Mouse (Mus musculus) megakaryocyte, embryonic 14.5 days (primary cell): ENCODE data around the gene Igfbp1. TPM values are rescaled to one million over a fixed set of nuclear protein-coding genes. Genes with fewer than 3 reads are reported as not detected.
"Not testable (repeated sequence)": the region's sequence is repeated elsewhere in the genome, so short reads cannot be mapped to it uniquely, and the experiment has no call there.

ENCODE experiments used
- H3K27me3 ChIP-seq: replicated peaks from 2 replicates; pipeline ENCODE3; 2012; ENCODE audit warnings: inconsistent platforms
- H3K36me3 ChIP-seq: replicated peaks from 2 replicates; pipeline ENCODE3; 2012; ENCODE audit warnings: low read length, inconsistent platforms, mixed read lengths
- H3K4me1 ChIP-seq: 2 replicates; pipeline ENCODE4 v1.6.1; 2012; ENCODE audit warnings: inconsistent platforms
- H3K4me3 ChIP-seq: replicated peaks from 2 replicates; pipeline ENCODE3; 2012; ENCODE audit warnings: moderate library complexity, mild to moderate bottlenecking, inconsistent platforms
- H3K9me3 ChIP-seq: 2 replicates; pipeline ENCODE4 v1.6.1; 2012; ENCODE audit warnings: inconsistent platforms
- FLI1 ChIP-seq: IDR thresholded peaks from 2 replicates; pipeline ENCODE4 v1.6.1; 2012; ENCODE audit warnings: low read length, inconsistent platforms, mixed read lengths
- GATA1 ChIP-seq: IDR thresholded peaks from 3 replicates; pipeline ENCODE4 v1.6.1; 2012; ENCODE audit warnings: mixed read lengths, low read length, inconsistent platforms, borderline replicate concordance
- polyA plus RNA-seq: library from polyadenylated mRNA; stranded (reverse); fragments of >175 nt; gene quantifications from 2 replicates; pipeline ENCODE4 v1.2.3, GENCODE M21; 2012; ENCODE audit warnings: low replicate concordance; ENCODE audit not compliant: insufficient read depth

Igfbp1 gene
- polyA plus RNA-seq, 1 experiment: not detected

DNA sequence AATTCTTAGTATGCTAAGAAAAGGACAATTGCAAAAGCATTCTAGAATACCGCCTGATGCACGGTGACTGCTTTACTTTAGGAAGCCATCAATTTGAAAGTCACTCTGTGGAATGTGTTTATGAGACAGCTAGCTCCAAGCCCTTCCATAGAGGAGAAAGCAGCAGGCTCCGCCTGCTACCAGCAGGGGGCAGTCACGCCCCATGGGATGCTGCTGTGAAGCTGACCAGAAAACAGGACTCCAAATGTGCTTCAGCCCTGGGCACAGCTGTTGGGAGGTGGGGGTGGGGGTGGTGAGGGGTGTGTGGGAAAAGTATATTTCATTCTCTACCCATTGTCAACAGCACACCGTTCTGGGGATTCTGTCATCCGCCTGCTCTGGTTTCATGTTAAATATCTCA, 12.8 kb downstream of the Igfbp1 start:
- peaks cover 8% of the 10 kb centered on the region; the same call in 1 of the 2 replicates for H3K4me1 ChIP-seq
- TF ChIP-seq FLI1 (no peak), GATA1 (no peak)
- H3K9me3 ChIP-seq: no peaks in the 10 kb centered on the region
- no peaks in the 10 kb centered on the region for H3K36me3 ChIP-seq
- peaks cover 40% of the 10 kb centered on the region for H3K27me3 ChIP-seq
- H3K4me3 ChIP-seq: no peak overlapping the region

DNA sequence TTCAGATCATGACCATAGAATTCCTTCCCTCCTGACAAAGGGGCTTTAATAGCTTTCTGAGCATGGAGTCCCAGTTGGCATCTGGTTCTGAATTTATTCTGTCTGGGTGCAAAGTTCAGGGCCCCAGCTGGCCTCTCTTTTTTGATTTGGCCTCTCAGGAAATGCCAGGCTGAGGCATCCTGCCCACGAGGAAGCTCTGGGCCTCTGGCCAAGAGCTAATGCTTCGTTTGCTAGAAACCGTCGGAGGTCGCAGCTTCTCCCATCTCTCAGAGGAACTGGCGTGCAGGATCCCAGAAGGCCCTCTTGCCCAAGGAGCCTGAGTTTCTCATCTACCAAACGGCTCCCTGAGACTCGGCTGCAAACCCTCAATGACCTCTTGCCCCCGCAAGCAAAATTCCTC, 13.6 kb downstream of the Igfbp1 start:
- Histone ChIP-seq H3K27me3 (peaks cover 42% of the 10 kb centered on the region), H3K4me3 (no peak overlapping the region), H3K9me3 (no peaks in the 10 kb centered on the region), H3K4me1 (peaks cover 8% of the 10 kb centered on the region; the same call in 1 of the 2 replicates), H3K36me3 (no peaks in the 10 kb centered on the region)
- TF ChIP-seq GATA1 (no peak), FLI1 (no peak)

DNA sequence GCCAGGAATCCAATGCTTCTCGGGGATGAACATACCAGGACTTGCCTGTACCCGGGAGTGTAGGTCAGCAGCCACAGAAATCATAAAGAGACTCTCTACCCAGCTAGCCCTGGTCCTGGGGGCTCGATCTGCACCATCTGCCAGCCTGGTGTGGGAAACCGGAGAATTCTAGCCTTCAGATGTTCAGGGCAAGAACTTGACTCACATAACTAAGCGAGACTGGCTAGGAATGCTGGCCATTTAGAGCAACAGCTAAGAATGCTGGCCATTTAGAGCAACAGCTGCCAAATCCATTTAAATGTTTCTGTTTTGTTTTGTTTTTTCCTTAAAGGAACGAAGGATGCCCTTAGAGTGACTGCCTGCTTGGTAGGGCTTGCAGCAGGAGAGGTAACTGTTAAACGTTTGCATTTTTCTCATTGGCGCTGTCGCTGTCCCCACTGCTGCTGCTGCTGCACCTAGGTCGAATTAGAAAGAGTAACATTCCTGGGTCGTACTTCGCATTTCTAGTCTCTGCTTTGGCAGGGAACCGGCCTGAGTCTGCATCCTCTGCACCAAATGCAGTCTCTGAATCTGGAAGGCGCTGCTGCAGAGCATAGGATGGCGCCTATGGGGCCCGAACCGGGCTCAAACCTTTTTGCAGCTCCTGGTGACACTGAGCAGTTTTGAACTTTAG, 14.7 kb downstream of the Igfbp1 start:
- Histone ChIP-seq H3K4me3 (no peak overlapping the region), H3K4me1 (peaks cover 8% of the 10 kb centered on the region; the same call in 1 of the 2 replicates), H3K9me3 (no peaks in the 10 kb centered on the region), H3K36me3 (no peaks in the 10 kb centered on the region), H3K27me3 (peaks cover 43% of the 10 kb centered on the region)
- TF ChIP-seq GATA1 (no peak), FLI1 (no peak)

DNA sequence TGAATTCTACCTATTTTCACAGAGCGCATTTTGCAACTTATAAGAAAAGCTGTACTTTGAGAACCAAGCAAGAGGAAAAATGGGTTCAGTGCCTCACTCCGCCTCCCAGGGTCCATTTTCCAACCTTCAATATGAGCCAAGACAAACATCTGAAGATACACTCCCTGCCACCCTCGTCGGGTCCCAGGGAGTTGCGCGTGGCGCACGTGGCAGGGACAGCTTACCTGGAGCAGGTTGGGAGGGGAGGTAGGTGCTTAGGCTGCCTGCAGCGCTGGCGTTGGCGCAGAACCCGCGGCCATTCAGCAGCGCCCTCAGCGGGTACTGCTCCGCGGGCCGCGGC, 15.5 kb downstream of the Igfbp1 start:
- no peaks in the 10 kb centered on the region for H3K9me3 ChIP-seq
- H3K4me1 ChIP-seq: peaks cover 8% of the 10 kb centered on the region; the same call in 1 of the 2 replicates
- H3K36me3 ChIP-seq: no peaks in the 10 kb centered on the region
- peaks cover 43% of the 10 kb centered on the region for H3K27me3 ChIP-seq
- no peak overlapping the region for H3K4me3 ChIP-seq
- TF ChIP-seq GATA1 (no peak), FLI1 (no peak)

DNA sequence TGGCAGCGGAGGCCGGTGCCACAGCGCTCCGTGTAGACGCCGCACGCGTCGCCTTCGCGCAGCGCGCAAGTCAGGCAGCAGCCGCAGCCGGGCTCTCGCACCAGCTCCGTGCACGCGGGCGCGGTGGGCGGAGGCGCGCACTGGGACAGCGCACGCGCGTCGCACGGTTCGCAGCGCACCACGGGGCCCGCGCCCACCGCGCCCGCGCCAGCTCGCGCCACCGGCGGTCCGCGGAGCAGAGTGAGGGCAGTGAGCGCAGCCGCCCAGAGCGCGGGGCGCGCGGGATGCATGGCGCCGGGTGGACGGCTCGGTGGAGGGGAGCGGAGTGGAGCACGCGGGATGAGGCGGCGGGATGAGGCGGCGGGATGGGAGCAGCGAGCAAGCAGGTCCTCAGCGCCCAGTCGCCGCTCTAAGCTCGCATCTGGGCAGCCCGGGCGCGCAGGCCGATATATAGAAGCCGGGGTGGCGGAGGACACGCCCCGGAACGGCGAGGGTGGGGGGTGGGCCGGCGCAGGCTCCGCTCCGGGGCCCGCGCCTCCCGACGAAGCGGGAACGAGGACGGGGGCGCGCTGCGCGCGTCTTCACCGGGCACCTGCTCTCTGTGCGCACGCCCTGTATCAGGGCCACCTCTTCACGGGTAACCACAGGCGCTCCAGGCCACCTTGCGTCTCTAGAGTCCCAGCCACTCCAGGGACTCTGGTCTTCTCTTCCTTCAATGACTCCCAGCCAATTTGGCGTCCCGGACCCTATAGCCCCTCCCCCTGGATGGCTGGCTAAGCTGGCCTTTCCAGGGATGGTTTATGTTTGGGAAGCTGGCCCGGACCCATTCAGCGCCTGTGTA, 16.1 kb downstream of the Igfbp1 start, which contains the start of gene Igfbp3:
TSS of gene Igfbp3 (minus strand) at position 423 of the 841 bp plus-strand sequence.
- peaks cover 8% of the 10 kb centered on the region; the same call in 1 of the 2 replicates for H3K4me1 ChIP-seq
- TF ChIP-seq FLI1 (no peak), GATA1 (no peak)
- H3K36me3 ChIP-seq: no peaks in the 10 kb centered on the region
- H3K4me3 ChIP-seq: peak within 1 kb of the TSS; percentile 50
- peaks cover 43% of the 10 kb centered on the region for H3K27me3 ChIP-seq
- no peaks in the 10 kb centered on the region for H3K9me3 ChIP-seq

DNA sequence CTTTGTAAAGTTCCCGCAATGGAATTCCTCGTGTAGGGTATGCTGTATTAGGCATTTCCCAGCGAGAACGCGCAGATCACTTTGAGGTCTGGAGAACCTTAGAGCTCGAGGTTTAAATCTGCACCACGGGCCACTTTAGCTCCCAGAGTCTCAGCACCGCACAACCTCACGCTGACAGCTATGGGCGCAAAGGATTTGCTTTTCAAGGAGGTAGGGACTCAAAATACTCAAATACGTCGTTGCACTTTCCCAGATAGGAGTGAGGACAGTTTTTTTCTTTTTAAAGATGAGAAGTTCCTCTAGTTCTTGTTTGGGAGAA, 16.7 kb downstream of the Igfbp1 start:
- H3K36me3 ChIP-seq: no peaks in the 10 kb centered on the region
- no peaks in the 10 kb centered on the region for H3K9me3 ChIP-seq
- peaks cover 8% of the 10 kb centered on the region; the same call in 1 of the 2 replicates for H3K4me1 ChIP-seq
- TF ChIP-seq GATA1: no peak
- no peak for TF ChIP-seq FLI1
- H3K27me3 ChIP-seq: peaks cover 43% of the 10 kb centered on the region
- no peak overlapping the region for H3K4me3 ChIP-seq

DNA sequence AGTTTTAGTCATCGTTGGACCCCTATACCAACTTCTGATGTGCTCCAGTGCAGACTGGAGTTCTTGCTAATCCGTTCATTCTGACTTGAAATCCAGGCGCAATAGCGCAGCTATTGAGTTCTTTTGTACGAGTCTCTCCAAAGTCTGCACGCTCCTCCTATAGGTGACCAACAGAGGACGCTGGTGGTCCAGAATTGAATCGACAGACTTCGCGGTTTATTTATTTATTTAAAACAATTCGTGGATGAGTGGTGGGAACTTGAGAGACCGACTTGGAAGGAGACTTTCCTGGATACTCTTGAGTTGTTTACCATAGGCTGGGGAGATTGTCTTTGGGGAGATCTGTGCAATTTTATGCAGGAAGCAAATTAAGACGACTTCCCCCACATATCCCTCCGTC, 17.2 kb downstream of the Igfbp1 start:
- TF ChIP-seq GATA1: no peak
- TF ChIP-seq FLI1: no peak
- no peaks in the 10 kb centered on the region for H3K36me3 ChIP-seq
- H3K4me1 ChIP-seq: peaks cover 8% of the 10 kb centered on the region; the same call in 1 of the 2 replicates
- H3K9me3 ChIP-seq: no peaks in the 10 kb centered on the region
- H3K27me3 ChIP-seq: peaks cover 43% of the 10 kb centered on the region
- no peak overlapping the region for H3K4me3 ChIP-seq

DNA sequence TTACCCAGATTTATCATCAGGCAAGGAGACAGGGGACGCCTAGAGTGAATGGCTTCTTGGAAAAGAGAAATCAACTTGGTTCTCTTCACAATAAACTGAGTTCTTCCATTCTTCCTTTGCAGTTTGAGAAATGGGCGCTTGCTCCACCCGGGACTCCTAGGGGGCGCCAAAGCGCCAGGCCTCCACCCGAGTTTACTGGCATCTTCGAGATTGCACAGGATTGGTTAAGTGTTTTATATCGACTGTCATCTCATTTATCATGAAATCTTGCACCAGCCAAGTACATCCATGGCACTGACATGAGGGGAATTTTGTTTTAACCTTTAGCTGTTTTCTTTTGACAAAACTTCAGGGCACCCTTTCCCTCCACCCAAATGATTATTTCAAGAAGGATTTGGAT, 18.1 kb downstream of the Igfbp1 start:
- Histone ChIP-seq H3K4me3 (no peak overlapping the region), H3K9me3 (no peaks in the 10 kb centered on the region), H3K36me3 (no peaks in the 10 kb centered on the region), H3K4me1 (peaks cover 8% of the 10 kb centered on the region; the same call in 1 of the 2 replicates), H3K27me3 (peaks cover 42% of the 10 kb centered on the region)
- TF ChIP-seq GATA1: no peak
- no peak for TF ChIP-seq FLI1

DNA sequence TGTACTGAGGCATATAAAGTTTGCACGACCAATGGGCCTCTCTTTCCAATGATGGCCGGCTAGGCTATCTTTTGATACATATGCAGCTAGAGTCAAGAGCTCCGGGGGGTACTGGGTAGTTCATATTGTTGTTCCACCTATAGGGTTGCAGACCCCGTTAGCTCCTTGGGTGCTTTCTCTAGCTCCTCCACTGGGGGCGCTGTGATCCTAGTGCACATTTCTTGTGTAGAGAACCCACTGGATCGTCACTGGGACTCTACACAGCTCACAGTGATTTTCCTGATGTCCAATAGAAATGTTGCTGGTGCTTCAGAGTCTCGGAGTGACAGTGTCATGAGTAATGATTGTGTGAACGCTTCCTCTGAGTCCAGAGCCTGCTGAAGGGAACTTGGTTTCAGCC, 24.2 kb downstream of the Igfbp1 start:
- H3K4me3 ChIP-seq, H3K4me1 ChIP-seq, H3K36me3 ChIP-seq, H3K27me3 ChIP-seq, H3K9me3 ChIP-seq: not testable (repeated sequence)

DNA sequence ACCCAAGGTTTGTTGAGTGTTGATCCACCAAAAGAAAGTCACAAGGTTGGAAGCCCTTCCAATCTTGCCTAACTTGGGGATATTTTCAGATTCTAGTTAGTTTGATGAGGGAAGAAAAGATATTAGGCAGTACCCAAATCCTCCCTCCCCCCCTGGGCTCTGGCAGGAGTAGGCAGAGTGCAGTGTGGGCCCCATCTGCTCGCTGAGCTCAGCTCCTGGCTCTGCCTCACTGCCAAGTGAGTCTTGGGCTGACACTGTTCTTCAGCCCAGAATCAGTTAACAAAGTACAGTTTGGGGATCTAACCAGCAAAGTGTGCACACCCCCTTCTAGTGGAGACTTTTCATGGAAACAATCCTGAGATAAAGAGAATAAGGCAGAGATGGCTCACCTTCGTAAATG, 28.6 kb downstream of the Igfbp1 start:
- peaks cover 5% of the 10 kb centered on the region for H3K9me3 ChIP-seq
- H3K27me3 ChIP-seq: no peaks in the 10 kb centered on the region
- no peaks in the 10 kb centered on the region for H3K36me3 ChIP-seq
- no peak overlapping the region for H3K4me3 ChIP-seq
- no peak for TF ChIP-seq FLI1
- TF ChIP-seq GATA1: no peak
- H3K4me1 ChIP-seq: no peaks in the 10 kb centered on the region
